Mouse (Mus musculus): ENCODE data around the gene Cdiptos.

Gene Cdiptos

DNA sequence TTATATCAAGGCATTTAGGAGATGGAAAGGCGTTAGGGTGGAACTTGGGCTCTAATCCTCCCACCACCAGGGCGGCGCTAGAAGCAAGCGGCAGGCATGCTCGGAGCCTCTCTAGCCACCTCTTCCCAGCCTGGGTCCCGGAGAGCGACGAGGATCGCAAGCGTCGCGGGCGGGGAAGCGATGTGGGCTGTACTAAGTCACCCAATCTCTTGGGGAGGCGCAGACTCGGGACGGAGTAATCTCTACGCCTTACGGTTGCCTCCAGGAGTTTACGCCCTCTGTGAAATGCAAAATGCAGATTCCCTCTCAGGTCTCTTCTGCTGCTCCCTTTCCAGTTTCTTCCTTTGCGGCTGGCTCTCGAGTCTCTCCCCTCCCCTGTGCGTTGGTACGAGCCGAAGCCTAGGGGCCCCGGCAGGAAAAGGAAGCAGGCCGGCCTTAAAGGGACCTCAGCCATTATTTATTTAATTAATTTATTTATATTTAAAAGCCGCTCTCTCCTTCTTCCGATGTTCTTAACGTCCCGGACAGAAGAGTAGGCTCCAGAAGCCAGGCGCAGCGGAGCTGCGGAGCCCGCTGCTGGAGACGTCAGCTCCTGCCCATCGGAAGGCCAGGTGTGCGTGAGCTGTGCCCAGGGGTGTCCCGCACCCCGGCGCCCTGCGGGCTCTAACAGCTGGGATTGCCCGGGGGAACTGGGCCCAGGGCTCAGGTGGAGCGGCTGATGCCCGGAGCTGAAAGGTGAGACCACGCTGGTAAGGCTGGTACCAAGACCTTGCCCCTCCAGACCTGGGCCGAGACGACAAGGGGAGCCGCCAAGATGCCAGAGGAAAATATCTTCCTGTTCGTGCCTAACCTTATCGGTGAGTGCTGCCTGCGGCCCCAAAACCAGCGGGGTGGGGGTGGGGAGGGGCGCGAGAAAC is at the start of gene Cdiptos:
TSS of gene Cdiptos (minus strand) at position 149 of the 917 bp plus-strand sequence.
- peak; percentile 91 for DNase-seq (ENCODE audit: low spot score)

DNA sequence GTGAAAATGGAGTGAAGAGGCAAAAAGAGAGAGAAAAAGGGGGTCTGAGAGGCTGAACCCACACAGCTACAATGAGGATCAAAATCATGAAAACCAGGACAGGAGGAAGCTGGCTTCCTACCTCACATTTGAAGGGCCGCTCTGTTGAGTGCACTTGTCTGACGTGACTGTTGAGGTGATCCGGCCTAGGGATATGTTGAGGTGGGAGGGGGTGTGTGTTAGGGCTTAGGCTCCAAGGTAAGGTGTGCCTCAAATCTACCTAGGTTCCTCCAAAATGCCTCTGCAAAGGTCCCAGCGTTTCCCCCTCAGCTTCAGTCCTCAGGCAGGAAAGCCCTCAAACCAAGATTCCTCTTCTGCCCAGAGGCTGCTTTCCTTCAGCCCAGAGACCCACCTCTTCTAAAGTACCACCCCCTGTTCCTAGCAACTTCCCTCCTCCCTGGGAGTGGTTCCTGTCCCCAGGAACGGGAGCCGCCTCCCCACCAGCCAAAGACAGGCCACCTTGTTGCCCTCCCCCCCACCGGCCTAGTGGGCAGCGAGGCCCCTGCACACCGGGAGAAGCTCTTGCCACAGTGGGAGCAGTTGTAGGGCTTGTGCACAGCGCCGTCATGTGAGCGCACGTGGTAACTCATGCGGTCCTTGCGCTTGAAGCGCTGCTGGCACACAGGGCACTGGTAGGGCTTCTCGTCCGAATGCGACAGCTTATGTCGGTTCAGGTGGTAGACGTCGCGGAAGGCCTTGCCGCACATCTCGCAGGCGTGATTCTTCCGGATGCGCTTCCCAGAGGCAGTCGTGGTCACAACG is 49.1 kb upstream of the Cdiptos start:
- no peak for DNase-seq (ENCODE audit: low spot score)

GRCm38 (mm10) chr7:127023896-127024690 is 48.2 kb upstream of the Cdiptos start:
- no peak for DNase-seq (ENCODE audit: low spot score)

- DNase-seq (ENCODE audit: low spot score) = no peak
Observed at GRCm38 (mm10) chr7:127023272-127023691, 47.4 kb upstream of the Cdiptos start.

GRCm38 (mm10) chr7:127022528-127023271 is 46.8 kb upstream of the Cdiptos start:
- no peak for DNase-seq (ENCODE audit: low spot score)

GRCm38 (mm10) chr7:127021563-127022527 is 45.9 kb upstream of the Cdiptos start:
- no peak for DNase-seq (ENCODE audit: low spot score)

DNA sequence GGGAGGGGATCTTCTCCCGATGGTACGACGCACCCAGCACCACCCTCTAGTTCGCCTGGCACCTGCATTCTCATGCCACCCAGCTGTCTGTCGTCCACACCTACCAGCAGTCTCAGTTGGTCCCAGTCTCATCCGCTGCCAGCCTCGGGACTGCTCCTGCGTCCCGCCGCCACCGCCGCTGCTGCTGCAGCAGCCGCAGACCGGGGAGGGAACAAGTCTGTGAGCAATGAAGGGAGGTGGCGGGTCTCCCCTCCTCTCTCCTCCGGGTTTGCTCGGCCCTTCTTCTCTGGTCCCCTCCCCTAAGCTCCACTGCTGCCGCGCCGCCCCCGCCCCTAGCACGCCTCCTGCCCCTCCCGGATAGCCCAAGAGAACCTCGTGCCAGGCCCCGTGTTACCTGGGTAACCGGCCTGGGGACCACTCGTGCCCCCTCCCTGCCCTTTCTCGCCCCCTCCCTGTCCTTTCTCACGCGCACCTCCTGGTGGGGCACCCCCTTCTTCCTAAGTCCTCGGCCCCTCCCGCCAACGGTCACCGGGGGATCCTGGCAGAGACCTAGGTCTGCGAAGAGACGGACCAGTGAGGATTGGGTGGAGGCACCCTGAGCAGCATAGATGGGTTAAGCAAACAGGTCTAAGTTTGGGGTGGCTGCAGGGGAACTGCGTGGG is 45.1 kb upstream of the Cdiptos start, which contains the start of the genes Gm42742 and Prrt2:
TSS of gene Gm42742 (minus strand) at position 197 of the 662 bp plus-strand sequence.
TSS of gene Prrt2 (minus strand) at position 311 of the 662 bp plus-strand sequence.
- no peak for DNase-seq (ENCODE audit: low spot score)

- no peak for DNase-seq (ENCODE audit: low spot score)
Observed at GRCm38 (mm10) chr7:127020491-127020890, 44.6 kb upstream of the Cdiptos start.

DNA sequence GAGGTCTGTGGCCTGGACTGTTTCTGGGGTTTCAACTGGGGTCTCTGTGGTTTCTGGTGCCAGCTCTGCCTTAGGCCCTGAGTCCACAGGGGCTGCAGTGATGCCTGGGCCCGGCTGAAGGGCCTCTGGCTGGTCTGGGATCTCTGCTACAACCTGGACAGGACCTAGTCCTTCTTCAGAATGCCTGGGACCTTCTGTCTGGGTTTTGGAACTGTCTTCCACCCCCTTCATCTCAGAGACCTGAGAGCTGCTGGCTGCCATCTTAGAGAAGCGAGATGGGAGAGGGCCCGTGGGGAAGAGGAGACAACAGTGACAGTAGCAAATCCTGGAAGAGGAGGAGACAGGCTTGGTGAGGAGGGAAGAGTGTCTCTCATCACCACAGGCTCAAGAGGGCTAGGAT is 44.1 kb upstream of the Cdiptos start:
- no peak for DNase-seq (ENCODE audit: low spot score)

- no peak for DNase-seq (ENCODE audit: low spot score)
Observed at GRCm38 (mm10) chr7:127019306-127019960, 43.5 kb upstream of the Cdiptos start.

DNA sequence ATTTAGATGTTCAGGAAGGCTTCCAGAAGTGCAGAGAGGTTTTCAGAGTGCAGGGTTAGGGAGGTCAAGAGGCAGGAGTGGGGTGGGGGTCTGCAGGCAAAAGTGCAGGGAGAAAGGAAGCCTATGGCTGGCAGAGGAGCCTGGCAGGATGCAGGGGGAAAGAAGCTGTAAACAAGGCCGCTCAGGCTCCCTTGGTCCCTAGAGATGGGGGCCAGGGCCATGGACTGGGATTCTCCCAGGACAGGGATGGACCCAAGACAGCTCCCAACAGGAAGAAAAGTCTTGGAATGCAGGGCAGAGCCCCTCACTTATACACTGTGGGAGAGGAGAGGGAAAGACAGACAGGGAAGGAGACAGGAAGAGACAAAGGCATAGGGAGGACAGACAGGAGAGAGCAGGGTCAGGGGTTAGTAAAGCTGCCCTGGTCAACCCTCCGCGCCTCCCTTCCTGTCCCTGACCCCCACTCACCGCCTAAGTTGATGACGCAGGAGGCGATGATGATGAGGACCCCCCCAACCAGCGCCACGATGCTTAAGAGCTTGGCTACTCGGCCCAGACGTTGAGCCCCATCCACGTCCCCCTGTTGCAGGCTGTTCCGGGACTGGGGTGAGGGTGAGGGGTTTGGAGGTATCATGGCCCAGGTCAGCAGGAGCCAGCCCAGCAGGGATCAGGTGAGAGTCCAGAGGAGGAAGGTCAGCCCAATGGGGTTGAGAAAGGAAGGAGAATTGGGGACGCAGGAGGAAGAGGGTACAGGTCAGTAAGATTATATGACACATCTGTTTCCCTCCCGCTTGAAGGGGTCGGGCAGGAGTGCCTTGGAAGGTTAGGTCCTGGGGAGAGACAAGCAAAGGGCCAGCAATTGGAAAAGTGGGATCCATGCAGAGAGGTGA is 42.8 kb upstream of the Cdiptos start:
- no peak for DNase-seq (ENCODE audit: low spot score)

- DNase-seq (ENCODE audit: low spot score) = no peak
Observed at GRCm38 (mm10) chr7:127017950-127018345, 42.0 kb upstream of the Cdiptos start.

DNA sequence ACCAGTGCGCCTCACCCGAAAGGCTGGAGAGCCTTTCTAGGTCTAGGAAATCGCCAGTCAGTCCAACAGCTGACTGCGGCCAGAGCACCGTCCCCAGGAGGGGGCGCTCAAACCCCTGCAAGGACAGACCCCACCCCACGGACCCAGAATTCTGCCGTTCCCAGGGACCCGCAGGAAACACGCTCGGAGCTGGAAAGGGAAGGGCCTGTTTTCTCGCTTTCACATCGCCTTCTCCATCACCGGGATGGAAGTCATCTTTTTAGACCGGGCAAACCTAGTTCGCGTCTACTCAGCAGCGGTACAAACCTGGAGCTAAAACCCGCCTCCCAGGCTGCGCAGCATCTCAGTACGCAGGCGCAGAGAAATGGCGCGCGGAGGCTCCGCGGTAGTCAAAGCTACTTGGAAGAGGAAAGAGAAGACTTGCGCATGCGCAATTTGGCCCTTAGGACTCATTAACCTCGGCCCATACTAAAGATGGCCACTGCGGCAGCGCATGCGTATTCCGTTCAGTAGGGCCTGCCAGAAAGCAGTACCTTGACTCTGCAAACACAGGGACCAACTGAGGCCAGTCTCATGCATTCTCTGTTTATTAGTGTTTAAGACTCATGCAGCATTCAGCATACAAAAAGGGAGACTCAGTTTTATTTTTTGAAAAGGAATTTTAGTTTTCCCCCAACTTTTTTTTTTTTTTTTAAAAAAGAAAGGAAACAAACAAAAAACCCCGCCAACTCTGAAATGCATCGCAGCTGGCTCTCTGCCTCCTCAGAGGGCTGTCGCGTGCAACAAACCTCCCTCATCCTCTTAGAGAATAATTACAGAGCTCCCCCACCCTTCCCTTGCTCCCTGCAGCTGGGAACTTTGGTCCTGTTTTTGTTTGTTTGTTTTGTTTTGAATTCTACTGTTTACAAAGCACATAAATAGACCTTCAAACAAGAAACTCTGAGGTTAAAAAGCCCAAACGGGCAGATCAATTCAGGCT is 41.4 kb upstream of the Cdiptos start, which contains the start of gene Pagr1a:
TSS of gene Pagr1a (minus strand) at position 382 of the 979 bp plus-strand sequence.
- peak; percentile 95 for DNase-seq (ENCODE audit: low spot score)

DNA sequence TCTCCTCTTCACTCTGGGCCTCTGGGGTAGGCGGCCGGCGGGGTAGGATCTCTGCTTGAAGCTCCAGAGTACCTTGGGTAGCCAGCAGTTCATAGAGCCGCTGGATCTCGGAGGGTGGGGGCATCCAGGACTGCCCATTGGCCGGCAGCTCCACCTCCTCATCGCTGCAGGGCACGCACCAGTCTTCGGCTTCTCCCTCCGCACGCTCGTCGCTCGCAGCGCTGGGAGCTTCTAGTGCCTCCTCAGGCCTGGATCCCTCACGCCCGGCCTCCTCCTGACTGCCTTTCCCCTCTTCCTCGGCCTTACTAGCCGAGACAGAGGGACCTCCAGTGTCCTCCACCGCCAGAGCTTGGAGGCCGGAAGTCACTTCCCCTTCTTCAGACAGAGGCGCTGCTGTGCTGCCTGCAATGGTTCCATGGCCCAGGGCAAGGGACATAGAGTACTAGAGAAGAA is 40.6 kb upstream of the Cdiptos start:
- DNase-seq (ENCODE audit: low spot score) = no peak

- DNase-seq (ENCODE audit: low spot score) = no peak
Observed at GRCm38 (mm10) chr7:127016481-127016485, 40.4 kb upstream of the Cdiptos start, which contains the start of gene Pagr1b. TSS of gene Pagr1b (minus strand) at chr7:127016484.

DNA sequence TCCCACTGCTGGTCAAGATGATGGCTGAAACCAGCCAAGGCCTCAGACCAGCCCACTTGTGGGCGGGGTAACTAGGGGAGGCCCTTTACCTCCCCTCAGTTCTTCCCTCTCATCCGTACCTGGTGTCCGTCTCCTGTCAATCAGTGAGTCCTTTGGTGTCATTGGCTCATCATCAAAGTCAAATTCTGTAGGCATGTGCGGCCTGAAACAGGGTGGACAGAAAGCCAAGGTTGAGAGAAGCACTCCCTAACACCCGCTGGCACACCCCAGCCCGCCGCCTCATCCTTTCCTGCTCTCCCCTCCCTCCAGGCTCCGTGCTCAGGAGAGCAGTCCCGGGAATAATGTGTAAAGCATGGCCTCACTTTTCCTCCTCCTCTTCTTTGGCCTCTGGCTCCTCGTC is 40.2 kb upstream of the Cdiptos start:
- peak; percentile 30 for DNase-seq (ENCODE audit: low spot score)

GRCm38 (mm10) chr7:127014993-127015392 is 39.1 kb upstream of the Cdiptos start:
- DNase-seq (ENCODE audit: low spot score) = no peak
